Mouse (Mus musculus) lung, embryonic 16.5 days (tissue): ENCODE measurements around the gene Nbas. TPM values are rescaled to one million over a fixed set of nuclear protein-coding genes. Genes with fewer than 3 reads are reported as not detected.

Experiments used
- ATAC-seq: fragments of 200-750 bp; cut with Nextera tagmentation; 2 replicates; pipeline ENCODE4 v1.8.0; 2017; ENCODE audit warnings: low read depth, mild to moderate bottlenecking, moderate library complexity
- H3K27ac ChIP-seq: fragments of 300-500 bp; sonication (generic); 2 replicates; pipeline ENCODE4 v1.5.1; 2014; ENCODE audit warnings: mild to moderate bottlenecking, control low read depth, low read length
- H3K27me3 ChIP-seq: fragments of 300-500 bp; sonication (generic); 2 replicates; pipeline ENCODE4 v1.6.1; 2014; ENCODE audit warnings: low read depth, low read length, mixed read lengths; ENCODE audit not compliant: control insufficient read depth, insufficient read depth
- H3K36me3 ChIP-seq: fragments of 300-500 bp; sonication (generic); 2 replicates; pipeline ENCODE4 v1.6.1; 2014; ENCODE audit warnings: low read length; ENCODE audit not compliant: control insufficient read depth, insufficient read depth
- H3K4me1 ChIP-seq: fragments of 300-500 bp; sonication (generic); replicated peaks from 2 replicates; pipeline ENCODE4 v1.6.1; 2014; ENCODE audit warnings: low read length, mixed read lengths; ENCODE audit not compliant: control insufficient read depth, insufficient read depth
- H3K4me2 ChIP-seq: fragments of 300-500 bp; sonication (generic); 2 replicates; pipeline ENCODE4 v1.6.1; 2014; ENCODE audit warnings: low read depth, low read length, control low read depth
- H3K4me3 ChIP-seq: fragments of 300-500 bp; sonication (generic); 2 replicates; pipeline ENCODE4 v1.5.1; 2014; ENCODE audit warnings: mild to moderate bottlenecking, low read length, control low read depth
- H3K9ac ChIP-seq: fragments of 300-500 bp; sonication (generic); 2 replicates; pipeline ENCODE4 v1.6.1; 2014; ENCODE audit warnings: low read length, control low read depth
- H3K9me3 ChIP-seq: fragments of 300-500 bp; sonication (generic); 2 replicates; pipeline ENCODE4 v1.6.1; 2016; ENCODE audit warnings: low read length; ENCODE audit not compliant: control insufficient read depth
- WGBS: fragments of 180-500 bp; shearing (Covaris S2); extraction: QIAGEN DNeasy Blood & Tissue Kit; methylation state at CpG from one replicate; pipeline ENCODE4 v1.1.7; 2014; 5-methylcytosine and 5-hydroxymethylcytosine counted together
- polyA plus RNA-seq: library from polyadenylated mRNA; unstranded; fragments of >200 nt; fragmentation: Nextera tagmentation; extraction: Ambion mirVana; gene quantifications from 2 replicates; pipeline ENCODE4 v1.2.1, GENCODE M21; 2015

Nbas gene
- polyA plus RNA-seq, 1 experiment from 2014 or later = 12.6 TPM

- no peaks in the 10 kb centered on the region for H3K9me3 ChIP-seq
- no peak overlapping the region for H3K4me2 ChIP-seq
- peak; percentile 77 for ATAC-seq
- no peaks in the 10 kb centered on the region for H3K36me3 ChIP-seq
- 44% methylated on average over 2 of the region's 2 CpGs for WGBS
- peaks cover 10% of the 10 kb centered on the region; the same call in 1 of the 2 replicates for H3K4me1 ChIP-seq
- H3K9ac ChIP-seq = no peak overlapping the region
- H3K4me3 ChIP-seq = no peak overlapping the region
- H3K27ac ChIP-seq = 0 out of 2 replicates have a peak overlapping the region, but pooled peaks have one; percentile 20
- no peaks in the 10 kb centered on the region for H3K27me3 ChIP-seq
Observed at GRCm38 (mm10) chr12:13445486-13446065, 176.6 kb downstream of the Nbas start.

DNA sequence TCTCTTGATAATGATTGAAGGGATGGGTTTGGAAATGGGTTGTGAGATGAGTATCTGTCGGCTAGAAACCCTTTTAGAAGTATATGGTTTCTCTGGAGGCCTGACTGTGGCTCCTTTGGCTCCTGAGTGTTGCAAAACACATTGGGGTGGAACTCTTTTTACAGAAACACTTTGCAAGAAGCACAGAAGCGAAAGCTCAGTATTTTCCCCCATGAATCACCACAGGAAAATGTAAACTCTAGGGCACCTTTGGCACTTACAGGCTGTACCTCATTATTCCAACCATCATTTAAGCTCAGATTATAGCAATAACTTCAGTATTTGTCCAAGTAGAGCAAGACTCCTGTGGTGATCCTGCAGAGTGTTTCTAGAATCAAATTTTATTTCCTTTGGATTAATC lies 180.0 kb downstream of the Nbas start:
- Histone ChIP-seq H3K27ac (no peak overlapping the region), H3K4me1 (peaks cover 10% of the 10 kb centered on the region; the same call in 1 of the 2 replicates), H3K27me3 (no peaks in the 10 kb centered on the region), H3K9ac (no peak overlapping the region), H3K4me3 (no peak overlapping the region), H3K9me3 (no peaks in the 10 kb centered on the region), H3K36me3 (no peaks in the 10 kb centered on the region), H3K4me2 (no peak overlapping the region)
- WGBS = 45% methylated on average over 2 of the region's 2 CpGs
- no peak for ATAC-seq

GRCm38 (mm10) chr12:13452050-13452449 lies 183.1 kb downstream of the Nbas start:
- Histone ChIP-seq H3K27me3 (no peaks in the 10 kb centered on the region), H3K9ac (no peak overlapping the region), H3K4me1 (no peaks in the 10 kb centered on the region), H3K4me3 (no peak overlapping the region), H3K4me2 (no peak overlapping the region), H3K27ac (no peak overlapping the region), H3K36me3 (0 out of 2 replicates have a peak, but pooled peaks cover 2% of the 10 kb centered on the region), H3K9me3 (no peaks in the 10 kb centered on the region)
- peak; percentile 79 for ATAC-seq
- 42% methylated on average over 2 of the region's 2 CpGs for WGBS

- no peak overlapping the region for H3K27ac ChIP-seq
- 0 out of 2 replicates have a peak, but pooled peaks cover 2% of the 10 kb centered on the region for H3K36me3 ChIP-seq
- no peak for ATAC-seq
- H3K9me3 ChIP-seq = no peaks in the 10 kb centered on the region
- WGBS = 82% methylated on average over 6 of the region's 6 CpGs
- H3K4me3 ChIP-seq = no peak overlapping the region
- no peaks in the 10 kb centered on the region for H3K4me1 ChIP-seq
- no peak overlapping the region for H3K4me2 ChIP-seq
- no peaks in the 10 kb centered on the region for H3K27me3 ChIP-seq
- H3K9ac ChIP-seq = no peak overlapping the region
Observed at GRCm38 (mm10) chr12:13460223-13460853, 191.4 kb downstream of the Nbas start.

DNA sequence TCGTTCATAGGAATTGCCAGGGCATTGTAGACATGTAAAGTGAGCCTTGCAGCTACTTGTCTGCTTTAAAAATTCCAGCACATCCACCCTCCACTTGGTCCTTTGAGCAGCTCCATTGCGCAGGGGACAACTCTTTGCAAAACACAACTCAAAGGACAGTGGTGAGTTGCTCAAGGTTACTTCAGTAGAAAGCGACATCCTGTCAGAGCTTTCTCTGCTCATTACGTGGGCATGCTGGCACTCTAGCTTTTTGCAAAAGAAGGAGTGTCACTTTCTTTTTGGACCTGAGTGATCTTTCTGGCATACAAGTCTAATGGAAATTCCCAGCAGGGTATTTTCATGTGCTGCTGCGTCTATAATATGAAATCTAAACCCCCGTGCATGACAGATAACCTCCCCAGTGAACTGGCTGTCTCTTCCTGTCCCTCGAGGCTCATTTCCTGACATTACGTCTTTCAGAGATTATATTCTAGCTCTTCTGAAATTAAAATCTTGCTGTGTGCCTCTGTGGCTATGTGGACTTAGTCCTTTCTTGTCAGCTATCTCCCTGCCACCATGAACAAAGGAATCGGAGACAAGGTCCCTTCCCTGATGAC lies 192.7 kb downstream of the Nbas start:
- no peak overlapping the region for H3K9ac ChIP-seq
- H3K4me1 ChIP-seq = no peaks in the 10 kb centered on the region
- H3K9me3 ChIP-seq = no peaks in the 10 kb centered on the region
- no peak overlapping the region for H3K4me3 ChIP-seq
- no peaks in the 10 kb centered on the region for H3K36me3 ChIP-seq
- ATAC-seq = no peak
- no peaks in the 10 kb centered on the region for H3K27me3 ChIP-seq
- no peak overlapping the region for H3K27ac ChIP-seq
- 63% methylated on average over 9 of the region's 9 CpGs for WGBS
- H3K4me2 ChIP-seq = no peak overlapping the region

DNA sequence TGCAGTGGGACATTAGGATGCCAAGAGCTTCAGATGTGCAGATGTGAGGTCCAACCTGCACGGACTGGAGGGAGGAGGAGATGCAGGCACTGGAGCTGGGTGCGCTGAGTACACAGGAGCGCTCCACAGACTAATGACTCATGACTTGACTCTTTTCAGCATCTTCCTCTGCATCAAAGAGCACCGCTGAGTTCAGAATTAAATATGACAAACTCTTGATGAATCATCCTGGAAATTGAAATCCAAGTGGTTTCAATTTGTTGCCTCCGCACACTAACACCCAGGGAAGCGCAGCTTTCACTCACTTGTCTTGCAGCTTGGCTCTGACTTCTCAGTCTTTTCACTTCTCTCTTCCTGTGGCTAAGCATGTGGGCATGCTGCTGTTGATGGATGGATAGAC lies 193.5 kb downstream of the Nbas start:
- H3K4me3 ChIP-seq = no peak overlapping the region
- 85% methylated on average over 6 of the region's 6 CpGs for WGBS

GRCm38 (mm10) chr12:13465554-13465953 lies 196.6 kb downstream of the Nbas start:
- WGBS = 87% methylated on average over 2 of the region's 2 CpGs
- no peaks in the 10 kb centered on the region for H3K9me3 ChIP-seq
- no peaks in the 10 kb centered on the region for H3K27me3 ChIP-seq
- H3K4me2 ChIP-seq = no peak overlapping the region
- ATAC-seq = no peak
- H3K9ac ChIP-seq = no peak overlapping the region
- H3K4me3 ChIP-seq = no peak overlapping the region
- no peaks in the 10 kb centered on the region for H3K36me3 ChIP-seq
- no peak overlapping the region for H3K27ac ChIP-seq
- no peaks in the 10 kb centered on the region for H3K4me1 ChIP-seq

More for the DNA sequence above, 193.5 kb downstream of the Nbas start:
- Histone ChIP-seq H3K4me2 (no peak overlapping the region), H3K27ac (no peak overlapping the region), H3K9me3 (no peaks in the 10 kb centered on the region), H3K27me3 (no peaks in the 10 kb centered on the region), H3K9ac (no peak overlapping the region), H3K4me1 (no peaks in the 10 kb centered on the region), H3K36me3 (no peaks in the 10 kb centered on the region)
- no peak for ATAC-seq

- no peaks in the 10 kb centered on the region for H3K4me1 ChIP-seq
- H3K36me3 ChIP-seq = peaks cover 2% of the 10 kb centered on the region; the same call in 1 of the 2 replicates
- H3K9ac ChIP-seq = no peak overlapping the region
- no peaks in the 10 kb centered on the region for H3K27me3 ChIP-seq
- H3K27ac ChIP-seq = no peak overlapping the region
- WGBS = 92% methylated on average over 2 of the region's 2 CpGs
- no peak overlapping the region for H3K4me3 ChIP-seq
- H3K9me3 ChIP-seq = no peaks in the 10 kb centered on the region
- no peak for ATAC-seq
- H3K4me2 ChIP-seq = no peak overlapping the region
Observed at GRCm38 (mm10) chr12:13474881-13475280, 205.9 kb downstream of the Nbas start.

- H3K27me3 ChIP-seq = no peaks in the 10 kb centered on the region
- H3K9ac ChIP-seq = no peak overlapping the region
- H3K4me1 ChIP-seq = no peaks in the 10 kb centered on the region
- whole genome bisulfite sequencing = 42% methylated on average over 7 of the region's 7 CpGs
- peak; percentile 70 for ATAC-seq
- H3K9me3 ChIP-seq = no peaks in the 10 kb centered on the region
- H3K4me2 ChIP-seq = no peak overlapping the region
- peaks cover under 1% of the 10 kb centered on the region; the same call in 1 of the 2 replicates for H3K36me3 ChIP-seq
- H3K27ac ChIP-seq = no peak overlapping the region
- H3K4me3 ChIP-seq = no peak overlapping the region
Observed at GRCm38 (mm10) chr12:13479163-13479562, 210.2 kb downstream of the Nbas start.
